Mouse (Mus musculus) hindbrain, embryonic 11.5 days (tissue): Measurements from ENCODE around the gene Fchsd2. TPM values are rescaled to one million over a fixed set of nuclear protein-coding genes. Genes with fewer than 3 reads are reported as not detected.

Experiments
- ATAC-seq: fragments of 200-750 bp; cut with Nextera tagmentation; 2 replicates; pipeline ENCODE4 v1.8.0; 2017; ENCODE audit warnings: mild to moderate bottlenecking, moderate TSS enrichment, moderate library complexity; ENCODE audit not compliant: low FRiP score
- DNase-seq: peaks from one replicate; pipeline ENCODE4 v3.0.0-alpha.2; 2015; ENCODE audit warnings: low spot score
- H3K27ac ChIP-seq: fragments of 300-500 bp; sonication (generic); 2 replicates; pipeline ENCODE4 v1.5.1; 2014; ENCODE audit warnings: mild to moderate bottlenecking, low read depth, low read length
- H3K27me3 ChIP-seq: fragments of 300-500 bp; sonication (generic); 2 replicates; pipeline ENCODE4 v1.6.1; 2014; ENCODE audit warnings: mild to moderate bottlenecking, low read length, moderate library complexity, mixed read lengths; ENCODE audit not compliant: control insufficient read depth, insufficient read depth
- H3K36me3 ChIP-seq: fragments of 300-500 bp; sonication (generic); 2 replicates; pipeline ENCODE4 v1.6.1; 2014; ENCODE audit warnings: mild to moderate bottlenecking, low read length, moderate library complexity, mixed read lengths; ENCODE audit not compliant: control insufficient read depth, insufficient read depth
- H3K4me1 ChIP-seq: fragments of 300-500 bp; sonication (generic); replicated peaks from 2 replicates; pipeline ENCODE4 v1.6.1; 2014; ENCODE audit warnings: low read length, mixed read lengths; ENCODE audit not compliant: control insufficient read depth, insufficient read depth
- H3K4me2 ChIP-seq: fragments of 300-500 bp; sonication (generic); replicated peaks from 2 replicates; pipeline ENCODE4 v1.6.1; 2014; ENCODE audit warnings: mild to moderate bottlenecking, low read depth, low read length
- H3K4me3 ChIP-seq: fragments of 300-500 bp; sonication (generic); 2 replicates; pipeline ENCODE4 v1.5.1; 2014; ENCODE audit warnings: low read depth, low read length
- H3K9ac ChIP-seq: fragments of 300-500 bp; sonication (generic); 2 replicates; pipeline ENCODE4 v1.6.1; 2014; ENCODE audit warnings: low read depth, low read length
- H3K9me3 ChIP-seq: fragments of 300-500 bp; sonication (generic); 2 replicates; pipeline ENCODE4 v1.6.1; 2016; ENCODE audit warnings: low read length; ENCODE audit not compliant: control insufficient read depth
- WGBS: fragments of 180-500 bp; shearing (Covaris S2); extraction: QIAGEN DNeasy Blood & Tissue Kit; methylation state at CpG from one replicate; pipeline ENCODE4 v1.1.7; 2014; 5-methylcytosine and 5-hydroxymethylcytosine counted together
- polyA plus RNA-seq: library from polyadenylated mRNA; unstranded; fragments of >200 nt; fragmentation: Nextera tagmentation; extraction: Ambion mirVana; gene quantifications from 2 replicates; pipeline ENCODE4 v1.2.1, GENCODE M21; 2014

Fchsd2 gene
- polyA plus RNA-seq, 1 experiment from 2014 or later: 34.5 TPM

DNA sequence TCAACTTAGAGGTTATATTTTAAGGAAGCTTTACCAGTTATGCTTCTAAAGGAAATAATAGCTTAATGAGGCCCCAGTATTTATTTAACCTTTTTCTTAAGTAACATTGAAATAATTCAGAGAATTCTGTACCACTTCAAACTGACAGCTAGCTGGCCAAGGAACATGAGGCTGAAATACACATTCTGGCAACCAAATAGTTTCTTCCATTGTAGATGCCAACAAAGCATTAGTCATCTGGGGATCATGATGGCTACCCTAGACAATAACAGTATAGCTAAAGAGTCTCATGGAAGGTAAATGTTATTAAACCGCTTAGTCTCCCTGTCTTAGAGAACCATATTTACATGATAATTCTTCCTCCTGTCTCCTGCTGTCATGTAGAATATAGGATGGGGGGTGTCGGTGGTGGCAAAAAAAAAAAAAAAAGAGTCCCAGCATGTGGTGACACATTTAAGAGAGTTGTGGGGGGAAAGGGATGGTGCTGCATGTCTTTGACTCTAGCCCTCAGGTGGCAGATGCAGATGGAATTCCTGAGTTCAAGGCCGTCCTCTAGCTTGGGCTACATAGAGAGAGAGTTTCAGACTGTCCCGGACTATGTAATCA is 169.4 kb downstream of the Fchsd2 start:
- Histone ChIP-seq H3K36me3 (no peaks in the 10 kb centered on the region), H3K4me1 (no peaks in the 10 kb centered on the region), H3K9ac (no peak overlapping the region), H3K27me3 (no peaks in the 10 kb centered on the region), H3K4me3 (no peak overlapping the region), H3K27ac (no peak overlapping the region), H3K4me2 (no peak overlapping the region), H3K9me3 (no peaks in the 10 kb centered on the region)
- DNase-seq: no peak
- 81% methylated on average over 4 of the region's 4 CpGs for WGBS
- ATAC-seq: no peak

DNA sequence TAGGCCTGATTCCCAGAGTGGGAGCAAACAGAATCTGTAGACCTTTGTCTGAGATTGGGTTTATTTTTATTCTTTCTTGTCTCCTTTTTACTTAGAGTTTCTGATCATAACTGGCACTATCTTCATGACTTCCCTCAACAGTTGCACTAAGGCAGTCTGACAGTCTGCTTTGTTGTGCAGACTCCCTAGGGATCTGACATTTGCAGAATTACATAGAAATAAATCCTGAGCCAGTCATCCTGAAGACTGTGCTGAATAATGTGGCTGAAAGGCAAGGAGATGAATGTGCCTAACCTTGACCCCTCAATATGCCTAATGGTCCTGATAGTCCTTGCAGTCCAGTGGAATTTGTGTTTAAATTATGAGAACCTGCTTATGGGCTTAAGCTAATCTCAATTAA is 170.8 kb downstream of the Fchsd2 start:
- H3K9ac ChIP-seq: no peak overlapping the region
- no peak for DNase-seq
- H3K4me3 ChIP-seq: no peak overlapping the region
- no peaks in the 10 kb centered on the region for H3K4me1 ChIP-seq
- H3K36me3 ChIP-seq: no peaks in the 10 kb centered on the region
- no peak for ATAC-seq
- H3K4me2 ChIP-seq: no peak overlapping the region
- H3K27me3 ChIP-seq: no peaks in the 10 kb centered on the region
- no peak overlapping the region for H3K27ac ChIP-seq
- H3K9me3 ChIP-seq: no peaks in the 10 kb centered on the region

DNA sequence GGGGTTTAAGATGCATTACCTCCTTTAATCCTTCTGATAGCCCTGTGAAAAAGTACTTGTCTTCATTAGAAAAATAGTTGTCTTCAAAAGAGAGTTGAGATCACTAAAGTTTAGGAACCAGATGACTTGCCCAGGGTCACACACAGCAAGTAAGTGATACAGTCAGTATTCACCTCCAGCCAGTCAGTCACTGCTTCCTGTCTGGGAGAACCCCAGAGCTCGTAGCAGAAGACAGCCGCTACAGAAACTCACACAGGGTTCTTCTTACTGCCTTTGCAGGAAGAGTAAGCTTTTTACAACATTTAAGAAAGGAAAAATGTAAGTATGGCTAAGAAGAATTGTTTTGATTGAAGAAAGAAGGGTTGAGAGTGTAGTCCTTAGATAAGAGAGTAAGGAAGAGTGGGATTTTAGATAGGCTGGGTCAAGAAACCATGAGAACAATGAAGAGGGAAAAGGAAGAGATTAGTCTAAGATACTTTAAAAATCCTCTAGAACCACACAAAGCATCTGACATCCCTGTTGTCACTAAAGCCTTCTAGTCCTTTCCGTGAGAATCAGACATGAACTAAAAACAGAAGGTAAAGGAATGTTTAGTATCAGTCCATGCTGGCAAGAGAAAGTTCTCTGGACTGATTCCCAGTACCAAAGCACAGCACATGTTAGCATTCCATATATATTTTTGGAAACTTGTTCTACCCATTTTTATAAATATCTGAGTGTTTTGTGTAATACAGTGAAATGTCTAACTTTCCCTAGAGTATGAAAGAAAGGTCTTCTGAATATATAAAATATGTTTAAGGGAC is 175.0 kb downstream of the Fchsd2 start:
- Histone ChIP-seq H3K4me1 (no peaks in the 10 kb centered on the region), H3K36me3 (no peaks in the 10 kb centered on the region), H3K27me3 (no peaks in the 10 kb centered on the region), H3K27ac (no peak overlapping the region), H3K9me3 (no peaks in the 10 kb centered on the region), H3K4me2 (no peak overlapping the region), H3K9ac (no peak overlapping the region), H3K4me3 (no peak overlapping the region)
- ATAC-seq (no peak), DNase-seq (no peak)
- 84% methylated on average over 3 of the region's 3 CpGs for WGBS

DNA sequence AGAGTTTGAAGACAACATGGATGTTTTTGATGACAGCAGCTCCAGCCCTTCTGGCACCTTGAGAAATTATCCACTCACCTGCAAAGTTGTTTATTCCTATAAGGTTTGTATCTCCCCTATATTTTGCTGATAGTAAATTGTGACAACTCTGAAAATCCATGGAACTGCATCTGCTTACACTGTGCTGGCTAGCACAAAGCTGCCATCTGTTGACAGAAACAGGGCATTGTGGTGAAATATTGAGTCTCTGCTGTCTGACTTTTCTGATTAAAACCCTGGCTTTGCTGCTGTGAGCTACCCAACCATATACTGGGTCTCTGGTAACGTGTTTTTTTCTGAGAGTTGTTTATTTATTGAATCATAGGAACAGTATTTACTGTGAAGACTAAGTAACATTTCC is 178.9 kb downstream of the Fchsd2 start:
- H3K4me2 ChIP-seq: no peak overlapping the region
- no peak overlapping the region for H3K9ac ChIP-seq
- no peaks in the 10 kb centered on the region for H3K36me3 ChIP-seq
- no peaks in the 10 kb centered on the region for H3K4me1 ChIP-seq
- DNase-seq (no peak), ATAC-seq (no peak)
- no peak overlapping the region for H3K4me3 ChIP-seq
- no peaks in the 10 kb centered on the region for H3K27me3 ChIP-seq
- WGBS: 85% methylated on average over 1 of the region's 1 CpGs
- H3K27ac ChIP-seq: no peak overlapping the region
- H3K9me3 ChIP-seq: no peaks in the 10 kb centered on the region

DNA sequence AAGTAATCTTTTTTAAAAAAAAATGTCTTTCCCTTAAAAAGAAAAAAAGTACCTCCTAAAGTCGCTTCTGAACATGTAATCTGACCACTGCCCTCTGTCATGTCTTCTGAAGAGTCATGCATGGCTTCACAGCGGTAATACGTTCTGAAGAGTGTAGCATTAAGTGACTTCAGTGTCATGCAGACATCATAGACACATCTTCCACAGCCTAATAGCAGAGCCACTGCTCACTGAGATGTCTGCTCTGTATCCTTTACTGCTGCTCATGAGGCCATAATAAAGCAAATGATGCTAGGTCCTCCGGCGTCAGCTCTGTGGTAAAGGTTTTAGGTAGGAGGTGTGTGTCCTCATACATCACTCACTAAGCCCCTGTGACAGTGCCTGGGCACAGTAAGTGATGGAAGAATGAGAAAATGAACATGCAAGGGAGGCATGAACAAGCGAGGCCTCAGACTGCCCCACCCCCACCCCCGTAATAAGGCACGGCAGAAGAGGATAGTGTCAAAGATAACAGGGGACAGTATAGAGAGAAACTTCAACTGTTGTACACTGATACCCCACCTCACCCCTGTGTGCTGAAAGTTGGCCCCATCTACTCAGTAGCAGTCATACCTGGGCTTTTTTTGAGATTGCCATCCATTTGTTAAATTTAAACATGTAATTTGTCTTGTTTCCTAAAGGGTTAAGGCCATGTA is 179.9 kb downstream of the Fchsd2 start:
- Histone ChIP-seq H3K4me1 (no peaks in the 10 kb centered on the region), H3K9me3 (no peaks in the 10 kb centered on the region), H3K4me3 (no peak overlapping the region), H3K27ac (no peak overlapping the region), H3K9ac (no peak overlapping the region), H3K27me3 (no peaks in the 10 kb centered on the region), H3K36me3 (no peaks in the 10 kb centered on the region), H3K4me2 (no peak overlapping the region)
- DNase-seq (no peak), ATAC-seq (no peak)
- WGBS: 90% methylated on average over 8 of the region's 8 CpGs

DNA sequence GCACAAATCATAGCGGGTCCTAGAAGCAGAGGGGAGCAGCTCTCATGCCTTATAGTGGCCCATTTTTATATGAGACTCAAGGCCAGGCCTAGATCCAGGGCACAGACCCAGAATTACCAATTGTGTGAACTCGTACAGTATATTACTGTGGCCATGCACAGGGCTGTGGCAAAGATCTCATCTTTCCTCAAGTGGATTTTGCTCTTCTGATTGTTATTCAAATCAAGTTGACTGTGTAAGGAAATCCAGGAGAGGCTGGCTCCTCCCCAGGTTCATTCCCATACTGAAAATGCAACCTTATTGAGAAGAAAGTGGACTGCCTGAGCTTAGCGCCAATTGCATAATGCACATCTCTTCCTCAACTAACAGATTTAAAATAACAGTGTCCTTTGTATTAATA is 190.1 kb downstream of the Fchsd2 start:
- Histone ChIP-seq H3K9me3 (no peaks in the 10 kb centered on the region), H3K27me3 (no peaks in the 10 kb centered on the region), H3K4me3 (no peak overlapping the region), H3K9ac (no peak overlapping the region), H3K4me1 (no peaks in the 10 kb centered on the region), H3K4me2 (no peak overlapping the region), H3K27ac (no peak overlapping the region), H3K36me3 (no peaks in the 10 kb centered on the region)
- WGBS: 96% methylated on average over 3 of the region's 3 CpGs
- ATAC-seq (no peak), DNase-seq (no peak)

DNA sequence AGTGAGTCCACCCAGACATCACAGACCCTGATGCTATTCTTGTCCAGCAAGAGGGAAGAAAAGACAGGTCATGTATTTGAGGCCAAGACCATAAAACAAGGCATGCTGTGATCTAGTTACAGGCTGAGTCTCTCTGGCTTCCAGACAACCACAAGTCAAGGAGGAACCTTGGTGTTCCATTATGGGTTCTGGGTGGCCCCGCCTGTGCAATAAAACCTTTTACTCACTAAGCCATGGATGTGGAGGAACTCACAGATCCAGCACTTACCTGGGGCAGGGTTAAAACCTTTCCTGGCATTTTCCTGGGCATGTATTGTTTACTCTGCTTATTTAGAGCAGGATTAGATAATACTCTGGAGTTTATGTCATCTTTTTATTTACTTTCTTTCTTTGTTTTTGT is 191.8 kb downstream of the Fchsd2 start:
- Histone ChIP-seq H3K27me3 (no peaks in the 10 kb centered on the region), H3K27ac (no peak overlapping the region), H3K9me3 (no peaks in the 10 kb centered on the region), H3K4me1 (no peaks in the 10 kb centered on the region), H3K4me3 (no peak overlapping the region), H3K36me3 (no peaks in the 10 kb centered on the region), H3K4me2 (no peak overlapping the region), H3K9ac (no peak overlapping the region)
- 96% methylated on average over 1 of the region's 1 CpGs for WGBS
- no peak for ATAC-seq
- no peak for DNase-seq

DNA sequence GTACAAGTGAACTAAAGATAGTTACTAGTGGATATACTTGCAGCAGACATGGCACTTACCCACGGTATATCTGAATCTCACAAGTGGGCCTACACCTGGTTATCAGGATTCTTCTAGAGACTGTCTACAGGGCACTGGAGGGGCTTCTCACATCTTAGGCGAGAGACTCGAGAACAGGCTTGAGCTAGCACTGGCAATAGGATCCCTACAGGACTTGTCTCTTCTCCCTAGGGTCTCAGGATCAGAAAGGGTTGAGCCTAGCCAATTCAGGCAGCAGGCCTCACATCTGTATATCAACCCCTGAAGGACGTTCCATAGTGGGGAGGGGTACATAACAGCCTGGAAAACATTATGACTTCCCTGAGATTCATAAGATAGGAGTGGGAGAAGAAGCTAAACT is 194.2 kb downstream of the Fchsd2 start:
- ATAC-seq: no peak
- H3K36me3 ChIP-seq: no peaks in the 10 kb centered on the region

DNA sequence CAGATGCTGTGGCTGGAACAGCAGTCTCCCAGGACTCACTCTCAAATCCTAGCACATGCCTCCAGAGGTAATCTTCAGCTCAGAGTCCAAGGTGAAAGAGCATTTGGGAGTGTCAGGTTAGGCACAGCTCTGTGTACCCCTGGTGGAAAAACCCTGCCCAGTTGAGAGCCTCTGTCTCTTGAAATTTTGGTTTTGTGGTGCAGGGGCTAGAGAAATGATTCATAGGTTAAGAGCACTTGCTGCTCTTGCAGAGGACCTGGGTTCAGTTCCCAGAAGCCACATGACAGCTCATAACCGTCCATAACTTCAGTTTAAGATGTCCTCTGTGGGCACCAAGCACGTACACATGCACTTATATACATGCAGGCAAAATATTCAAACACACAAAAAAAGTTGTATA is 195.2 kb downstream of the Fchsd2 start:
- WGBS: 88% methylated on average over 2 of the region's 2 CpGs

More for the DNA sequence above, 194.2 kb downstream of the Fchsd2 start:
- DNase-seq: no peak
- no peak overlapping the region for H3K4me3 ChIP-seq
- H3K9me3 ChIP-seq: no peaks in the 10 kb centered on the region
- H3K9ac ChIP-seq: no peak overlapping the region
- H3K4me2 ChIP-seq: no peak overlapping the region
- H3K27me3 ChIP-seq: no peaks in the 10 kb centered on the region
- H3K27ac ChIP-seq: no peak overlapping the region
- 90% methylated on average over 4 of the region's 4 CpGs for WGBS
- no peaks in the 10 kb centered on the region for H3K4me1 ChIP-seq

More for the DNA sequence above, 195.2 kb downstream of the Fchsd2 start:
- Histone ChIP-seq H3K9me3 (no peaks in the 10 kb centered on the region), H3K27ac (no peak overlapping the region), H3K4me1 (no peaks in the 10 kb centered on the region), H3K27me3 (no peaks in the 10 kb centered on the region), H3K9ac (no peak overlapping the region), H3K36me3 (no peaks in the 10 kb centered on the region), H3K4me3 (no peak overlapping the region), H3K4me2 (no peak overlapping the region)
- ATAC-seq: no peak
- DNase-seq: no peak
